Mouse (Mus musculus): ENCODE data around the gene Zfhx2. TPM values are rescaled to one million over a fixed set of nuclear protein-coding genes. Genes with fewer than 3 reads are reported as not detected.
A peak's percentile ranks its signal among the peaks of the same experiment; 100 is the strongest.

Gene Zfhx2
- polyA plus RNA-seq, 1 experiment = 18.1 TPM

DNA sequence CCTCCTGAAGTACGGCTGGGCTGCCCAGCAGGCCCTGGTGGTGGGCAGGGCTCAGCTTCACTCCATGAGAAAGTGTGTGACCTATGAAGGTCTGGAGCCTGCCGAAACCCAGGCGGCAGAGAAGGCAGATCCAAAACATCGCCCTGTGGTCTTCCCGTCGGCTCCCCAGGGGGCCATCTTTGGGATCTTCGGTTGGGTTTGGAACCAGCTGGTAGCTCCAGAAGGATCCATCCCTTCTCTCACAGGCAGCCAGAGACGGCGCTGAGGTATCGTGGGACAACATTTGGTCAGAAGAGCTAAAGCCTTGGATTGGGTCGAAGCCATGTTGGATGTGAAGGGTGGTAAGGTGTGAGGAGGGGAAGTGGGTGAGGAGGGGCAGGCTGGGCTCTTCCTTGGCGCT lies 17.7 kb downstream of the Zfhx2 start:
- Histone ChIP-seq H3K27me3 (ENCODE audit: control insufficient read depth, insufficient read depth, low read length, poor library complexity, severe bottlenecking) (no peaks in the 10 kb centered on the region), H3K4me3 (ENCODE audit: low read depth, low read length) (no peak overlapping the region), H3K9ac (ENCODE audit: low read depth, poor library complexity, severe bottlenecking) (peak overlapping the region; percentile 17; the same call in 1 of the 2 replicates), H3K9me3 (replicated peaks; ENCODE audit: control insufficient read depth, insufficient read depth, low read length, poor library complexity, severe bottlenecking) (no peaks in the 10 kb centered on the region), H3K36me3 (ENCODE audit: control insufficient read depth, insufficient read depth, low read length, poor library complexity, severe bottlenecking) (peaks cover 11% of the 10 kb centered on the region), H3K27ac (ENCODE audit: insufficient read depth, low read length) (no peak overlapping the region), H3K4me1 (ENCODE audit: control insufficient read depth, insufficient read depth, low read length) (peaks cover 11% of the 10 kb centered on the region)
- TF ChIP-seq CTCF (IDR thresholded peaks at IDR 0.05; ENCODE audit: low read depth, low read length) (no peak), EP300 (IDR thresholded peaks at IDR 0.05; ENCODE audit: insufficient read depth, low read depth, low read length) (no peak), POLR2A (IDR thresholded peaks at IDR 0.05; ENCODE audit: insufficient read depth, low read length) (no peak)

DNA sequence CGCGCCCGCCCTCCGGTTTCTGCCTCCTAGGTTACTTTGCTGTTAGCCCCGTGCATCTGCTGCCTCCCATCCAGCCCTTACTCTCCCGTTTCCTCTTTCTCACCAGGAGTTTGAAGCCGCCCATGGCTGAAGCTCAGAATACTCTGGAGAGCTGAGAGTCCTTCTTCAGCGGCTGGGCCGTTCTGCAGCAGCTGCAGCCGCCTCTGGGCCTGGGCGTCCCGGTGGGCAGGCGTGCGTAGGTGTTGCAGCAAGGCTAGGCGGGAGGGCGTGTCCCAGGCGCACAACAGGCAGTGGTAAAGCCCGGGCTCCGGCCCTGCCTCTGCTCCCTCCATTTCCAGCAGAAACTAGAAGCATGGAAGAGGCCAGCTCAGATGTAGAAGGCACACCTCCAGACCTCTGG lies 20.4 kb downstream of the Zfhx2 start:
- Histone ChIP-seq H3K27me3 (ENCODE audit: control insufficient read depth, insufficient read depth, low read length, poor library complexity, severe bottlenecking) (no peaks in the 10 kb centered on the region), H3K36me3 (ENCODE audit: control insufficient read depth, insufficient read depth, low read length, poor library complexity, severe bottlenecking) (peaks cover 17% of the 10 kb centered on the region), H3K4me3 (ENCODE audit: low read depth, low read length) (peak overlapping the region; percentile 52), H3K4me1 (ENCODE audit: control insufficient read depth, insufficient read depth, low read length) (peaks cover 9% of the 10 kb centered on the region), H3K9ac (ENCODE audit: low read depth, poor library complexity, severe bottlenecking) (peak overlapping the region; percentile 43), H3K27ac (ENCODE audit: insufficient read depth, low read length) (peak overlapping the region; percentile 57), H3K9me3 (replicated peaks; ENCODE audit: control insufficient read depth, insufficient read depth, low read length, poor library complexity, severe bottlenecking) (no peaks in the 10 kb centered on the region)
- TF ChIP-seq CTCF (IDR thresholded peaks at IDR 0.05; ENCODE audit: low read depth, low read length) = no peak
- no peak for TF ChIP-seq EP300 (IDR thresholded peaks at IDR 0.05; ENCODE audit: insufficient read depth, low read depth, low read length)
- TF ChIP-seq POLR2A (IDR thresholded peaks at IDR 0.05; ENCODE audit: insufficient read depth, low read length) = no peak

GRCm38 (mm10) chr14:55066042-55066441 lies 26.1 kb downstream of the Zfhx2 start:
- Histone ChIP-seq H3K27ac (ENCODE audit: insufficient read depth, low read length) (no peak overlapping the region), H3K27me3 (ENCODE audit: control insufficient read depth, insufficient read depth, low read length, poor library complexity, severe bottlenecking) (no peaks in the 10 kb centered on the region), H3K9ac (ENCODE audit: low read depth, poor library complexity, severe bottlenecking) (peak overlapping the region; percentile 12; the same call in 1 of the 2 replicates), H3K4me1 (ENCODE audit: control insufficient read depth, insufficient read depth, low read length) (peaks cover 2% of the 10 kb centered on the region), H3K9me3 (replicated peaks; ENCODE audit: control insufficient read depth, insufficient read depth, low read length, poor library complexity, severe bottlenecking) (no peaks in the 10 kb centered on the region), H3K4me3 (ENCODE audit: low read depth, low read length) (peak overlapping the region; percentile 23; the same call in 1 of the 2 replicates), H3K36me3 (ENCODE audit: control insufficient read depth, insufficient read depth, low read length, poor library complexity, severe bottlenecking) (peaks cover 19% of the 10 kb centered on the region)
- TF ChIP-seq CTCF (IDR thresholded peaks at IDR 0.05; ENCODE audit: low read depth, low read length) = no peak
- no peak for TF ChIP-seq EP300 (IDR thresholded peaks at IDR 0.05; ENCODE audit: insufficient read depth, low read depth, low read length)
- TF ChIP-seq POLR2A (IDR thresholded peaks at IDR 0.05; ENCODE audit: insufficient read depth, low read length) = no peak

GRCm38 (mm10) chr14:55065391-55065790 lies 26.7 kb downstream of the Zfhx2 start:
- Histone ChIP-seq H3K4me1 (ENCODE audit: control insufficient read depth, insufficient read depth, low read length) (peaks cover 2% of the 10 kb centered on the region), H3K36me3 (ENCODE audit: control insufficient read depth, insufficient read depth, low read length, poor library complexity, severe bottlenecking) (peaks cover 19% of the 10 kb centered on the region), H3K27me3 (ENCODE audit: control insufficient read depth, insufficient read depth, low read length, poor library complexity, severe bottlenecking) (no peaks in the 10 kb centered on the region), H3K4me3 (ENCODE audit: low read depth, low read length) (peak overlapping the region; percentile 23), H3K9me3 (replicated peaks; ENCODE audit: control insufficient read depth, insufficient read depth, low read length, poor library complexity, severe bottlenecking) (no peaks in the 10 kb centered on the region), H3K9ac (ENCODE audit: low read depth, poor library complexity, severe bottlenecking) (peak overlapping the region; percentile 12), H3K27ac (ENCODE audit: insufficient read depth, low read length) (no peak overlapping the region)
- TF ChIP-seq EP300 (IDR thresholded peaks at IDR 0.05; ENCODE audit: insufficient read depth, low read depth, low read length) (no peak), POLR2A (IDR thresholded peaks at IDR 0.05; ENCODE audit: insufficient read depth, low read length) (no peak), CTCF (IDR thresholded peaks at IDR 0.05; ENCODE audit: low read depth, low read length) (no peak)

GRCm38 (mm10) chr14:55064481-55065370 lies 27.4 kb downstream of the Zfhx2 start:
- H3K9me3 ChIP-seq (replicated peaks; ENCODE audit: control insufficient read depth, insufficient read depth, low read length, poor library complexity, severe bottlenecking) = no peaks in the 10 kb centered on the region
- no peaks in the 10 kb centered on the region for H3K27me3 ChIP-seq (ENCODE audit: control insufficient read depth, insufficient read depth, low read length, poor library complexity, severe bottlenecking)
- no peak overlapping the region for H3K27ac ChIP-seq (ENCODE audit: insufficient read depth, low read length)
- peaks cover 4% of the 10 kb centered on the region for H3K4me1 ChIP-seq (ENCODE audit: control insufficient read depth, insufficient read depth, low read length)
- H3K4me3 ChIP-seq (ENCODE audit: low read depth, low read length) = peak overlapping the region; percentile 23
- peaks cover 14% of the 10 kb centered on the region for H3K36me3 ChIP-seq (ENCODE audit: control insufficient read depth, insufficient read depth, low read length, poor library complexity, severe bottlenecking)
- peak overlapping the region; percentile 12 for H3K9ac ChIP-seq (ENCODE audit: low read depth, poor library complexity, severe bottlenecking)
- TF ChIP-seq EP300 (IDR thresholded peaks at IDR 0.05; ENCODE audit: insufficient read depth, low read depth, low read length) (0 out of 2 replicates have a peak, but pooled peaks have one; percentile 21), POLR2A (IDR thresholded peaks at IDR 0.05; ENCODE audit: insufficient read depth, low read length) (no peak)

Data from ES-Bruce4 (cell line).